Mouse (Mus musculus) CD4-positive, CD25-positive, alpha-beta regulatory T cell, adult 2 months (primary cell): ENCODE results near the gene Gab3.
"Not testable (repeated sequence)": the region's sequence is repeated elsewhere in the genome, so short reads cannot be mapped to it uniquely, and the experiment has no call there.

Experiments used
- DNase-seq: peaks from one replicate; pipeline ENCODE4 v3.0.0-alpha.2; 2012; ENCODE audit warnings: low read depth, low spot score

Gene Gab3

GRCm38 (mm10) chrX:75035162-75035561, 50.1 kb downstream of the Gab3 start:
- peak; percentile 5 for DNase-seq

- not testable (repeated sequence) for DNase-seq
Observed at GRCm38 (mm10) chrX:75034054-75034453, 51.2 kb downstream of the Gab3 start.

GRCm38 (mm10) chrX:74983734-74984133, 101.5 kb downstream of the Gab3 start:
- no peak for DNase-seq

GRCm38 (mm10) chrX:74962899-74963298, 122.4 kb downstream of the Gab3 start:
- peak; percentile 34 for DNase-seq

- peak; percentile 51 for DNase-seq
Observed at GRCm38 (mm10) chrX:74959161-74959560, 126.1 kb downstream of the Gab3 start.
